Mouse (Mus musculus) midbrain, embryonic 11.5 days (tissue): ENCODE data around the gene Pcbp2. TPM values are rescaled to one million over a fixed set of nuclear protein-coding genes. Genes with fewer than 3 reads are reported as not detected.
A peak's percentile ranks its signal among the peaks of the same experiment; 100 is the strongest.

Experiments used
- ATAC-seq: fragments of 200-750 bp; cut with Nextera tagmentation; 2 replicates; pipeline ENCODE4 v1.8.0; 2017; ENCODE audit warnings: moderate TSS enrichment, moderate library complexity; ENCODE audit not compliant: low FRiP score
- DNase-seq: peaks from one replicate; pipeline ENCODE4 v3.0.0; 2015; ENCODE audit warnings: low spot score; ENCODE audit errors: missing footprints
- H3K27ac ChIP-seq: fragments of 300-500 bp; sonication (generic); 2 replicates; pipeline ENCODE4 v1.5.1; 2014; ENCODE audit warnings: low read depth, low read length
- H3K27me3 ChIP-seq: fragments of 300-500 bp; sonication (generic); 2 replicates; pipeline ENCODE4 v1.6.1; 2014; ENCODE audit warnings: mild to moderate bottlenecking, low read length, moderate library complexity, mixed read lengths; ENCODE audit not compliant: control insufficient read depth, insufficient read depth
- H3K36me3 ChIP-seq: fragments of 300-500 bp; sonication (generic); 2 replicates; pipeline ENCODE4 v1.6.1; 2014; ENCODE audit warnings: mild to moderate bottlenecking, low read length, moderate library complexity, mixed read lengths; ENCODE audit not compliant: control insufficient read depth, insufficient read depth
- H3K4me1 ChIP-seq: fragments of 300-500 bp; sonication (generic); 2 replicates; pipeline ENCODE4 v1.6.1; 2014; ENCODE audit warnings: low read length; ENCODE audit not compliant: control insufficient read depth, insufficient read depth
- H3K4me2 ChIP-seq: fragments of 300-500 bp; sonication (generic); 2 replicates; pipeline ENCODE4 v1.6.1; 2014; ENCODE audit warnings: mild to moderate bottlenecking, moderate library complexity
- H3K4me3 ChIP-seq: fragments of 300-500 bp; sonication (generic); 2 replicates; pipeline ENCODE4 v1.5.1; 2014; ENCODE audit warnings: low read depth, low read length
- H3K9ac ChIP-seq: fragments of 300-500 bp; sonication (generic); 2 replicates; pipeline ENCODE4 v1.6.1; 2014; ENCODE audit warnings: low read length
- H3K9me3 ChIP-seq: fragments of 300-500 bp; sonication (generic); 2 replicates; pipeline ENCODE4 v1.6.1; 2016; ENCODE audit warnings: low read length; ENCODE audit not compliant: control insufficient read depth
- WGBS: fragments of 180-500 bp; shearing (Covaris S2); extraction: QIAGEN DNeasy Blood & Tissue Kit; methylation state at CpG from one replicate; pipeline ENCODE4 v1.1.7; 2014; 5-methylcytosine and 5-hydroxymethylcytosine counted together
- polyA plus RNA-seq: library from polyadenylated mRNA; unstranded; fragments of >200 nt; fragmentation: Nextera tagmentation; extraction: Ambion mirVana; gene quantifications from 2 replicates; pipeline ENCODE4 v1.2.1, GENCODE M21; 2014

Pcbp2 gene
- polyA plus RNA-seq, 1 experiment from 2014 or later, result 255 TPM

DNA sequence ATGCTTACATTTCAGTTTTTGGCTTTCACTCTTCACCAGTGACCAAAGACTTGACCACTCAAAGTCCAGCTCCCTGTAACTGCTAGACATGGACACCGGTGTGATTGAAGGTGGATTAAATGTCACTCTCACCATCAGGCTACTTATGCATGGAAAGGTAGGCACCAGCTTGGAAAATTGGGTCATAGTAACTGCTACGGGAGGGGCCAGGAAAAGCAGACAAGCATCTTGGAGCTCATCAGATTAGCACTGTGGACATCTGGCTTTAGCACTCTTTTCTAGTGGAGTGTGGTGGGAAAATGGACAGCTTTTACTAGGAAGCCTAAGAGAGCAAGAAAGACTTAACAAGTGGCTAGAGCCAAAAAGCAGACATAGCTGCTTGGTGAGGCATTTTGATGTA lies 2.9 kb downstream of the Pcbp2 start:
- H3K36me3 ChIP-seq, result peaks cover 18% of the 10 kb centered on the region
- peak; percentile 74 for DNase-seq
- no peak overlapping the region for H3K27ac ChIP-seq
- no peak overlapping the region for H3K9ac ChIP-seq
- no peak for ATAC-seq
- H3K4me1 ChIP-seq, result peaks cover 6% of the 10 kb centered on the region; the same call in 1 of the 2 replicates
- no peaks in the 10 kb centered on the region for H3K9me3 ChIP-seq
- H3K27me3 ChIP-seq, result no peaks in the 10 kb centered on the region
- WGBS, result 80% methylated on average over 2 of the region's 2 CpGs
- no peak overlapping the region for H3K4me2 ChIP-seq
- H3K4me3 ChIP-seq, result no peak overlapping the region

DNA sequence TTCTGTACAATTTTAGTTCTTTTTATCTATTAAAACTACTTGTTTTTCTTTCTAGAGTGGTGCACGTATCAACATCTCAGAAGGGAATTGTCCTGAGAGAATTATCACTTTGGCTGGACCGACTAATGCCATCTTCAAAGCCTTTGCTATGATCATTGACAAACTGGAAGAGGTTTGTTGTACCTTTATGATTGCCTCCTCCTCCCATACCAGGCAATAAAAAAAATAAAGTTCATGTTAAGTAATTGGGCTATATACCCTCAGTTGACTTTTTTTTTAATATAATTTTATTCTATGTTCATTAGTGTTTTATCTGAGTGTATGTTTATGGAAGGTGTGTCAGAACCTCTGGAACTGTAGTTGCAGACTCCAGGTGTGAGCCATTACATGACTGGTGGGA lies 4.2 kb downstream of the Pcbp2 start:
- H3K36me3 ChIP-seq, result peaks cover 21% of the 10 kb centered on the region
- H3K9me3 ChIP-seq, result no peaks in the 10 kb centered on the region
- no peak overlapping the region for H3K4me2 ChIP-seq
- H3K4me1 ChIP-seq, result peaks cover 6% of the 10 kb centered on the region; the same call in 1 of the 2 replicates
- no peak for ATAC-seq
- WGBS, result 91% methylated on average over 2 of the region's 2 CpGs
- peak; percentile 79 for DNase-seq
- no peaks in the 10 kb centered on the region for H3K27me3 ChIP-seq
- no peak overlapping the region for H3K27ac ChIP-seq
- H3K4me3 ChIP-seq, result no peak overlapping the region
- H3K9ac ChIP-seq, result no peak overlapping the region

DNA sequence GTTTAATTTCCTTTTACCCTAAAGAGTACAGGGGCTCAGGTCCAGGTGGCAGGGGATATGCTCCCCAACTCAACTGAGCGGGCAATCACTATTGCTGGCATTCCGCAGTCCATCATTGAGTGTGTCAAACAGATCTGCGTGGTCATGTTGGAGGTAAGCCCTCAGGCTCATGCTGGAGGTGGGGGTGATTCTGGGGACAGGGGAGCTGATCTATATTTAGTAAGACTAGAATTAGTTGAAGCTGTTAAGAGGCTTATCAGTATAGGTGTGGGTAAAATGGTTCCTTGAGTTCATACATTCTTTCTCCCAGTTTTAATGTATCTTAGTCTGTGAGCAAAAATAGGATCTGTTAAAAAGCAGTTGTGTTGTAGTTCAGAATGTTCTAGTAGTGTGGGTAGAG lies 12.8 kb downstream of the Pcbp2 start:
- WGBS, result 94% methylated on average over 3 of the region's 3 CpGs
- ATAC-seq (no peak), DNase-seq (no peak)
- H3K4me2 ChIP-seq, result no peak overlapping the region
- no peak overlapping the region for H3K4me3 ChIP-seq
- H3K27ac ChIP-seq, result no peak overlapping the region
- no peaks in the 10 kb centered on the region for H3K9me3 ChIP-seq
- H3K9ac ChIP-seq, result no peak overlapping the region
- peaks cover 36% of the 10 kb centered on the region for H3K36me3 ChIP-seq
- no peaks in the 10 kb centered on the region for H3K4me1 ChIP-seq
- no peaks in the 10 kb centered on the region for H3K27me3 ChIP-seq

DNA sequence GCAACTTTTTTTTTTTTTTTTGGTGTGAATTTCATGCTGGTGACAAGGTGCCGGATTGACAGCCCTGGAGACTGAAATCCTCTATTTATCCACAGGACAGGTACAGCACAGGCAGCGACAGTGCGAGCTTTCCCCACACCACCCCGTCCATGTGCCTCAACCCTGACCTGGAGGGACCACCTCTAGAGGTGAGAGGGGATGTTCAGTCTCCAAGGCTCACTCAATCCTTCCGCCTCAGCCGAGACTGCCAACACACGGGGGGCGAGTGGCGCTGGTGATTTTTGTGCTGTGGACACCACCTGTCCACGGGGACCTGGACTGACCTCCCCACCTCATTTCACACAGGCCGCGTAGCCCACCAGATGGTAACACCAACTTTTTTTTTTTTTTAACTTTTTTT lies 15.5 kb downstream of the Pcbp2 start:
- 91% methylated on average over 12 of the region's 12 CpGs for WGBS
- Histone ChIP-seq H3K36me3 (peaks cover 39% of the 10 kb centered on the region), H3K4me2 (no peak overlapping the region), H3K9ac (no peak overlapping the region), H3K4me3 (no peak overlapping the region), H3K27ac (no peak overlapping the region), H3K27me3 (no peaks in the 10 kb centered on the region), H3K4me1 (no peaks in the 10 kb centered on the region), H3K9me3 (no peaks in the 10 kb centered on the region)
- DNase-seq (no peak), ATAC-seq (no peak)

DNA sequence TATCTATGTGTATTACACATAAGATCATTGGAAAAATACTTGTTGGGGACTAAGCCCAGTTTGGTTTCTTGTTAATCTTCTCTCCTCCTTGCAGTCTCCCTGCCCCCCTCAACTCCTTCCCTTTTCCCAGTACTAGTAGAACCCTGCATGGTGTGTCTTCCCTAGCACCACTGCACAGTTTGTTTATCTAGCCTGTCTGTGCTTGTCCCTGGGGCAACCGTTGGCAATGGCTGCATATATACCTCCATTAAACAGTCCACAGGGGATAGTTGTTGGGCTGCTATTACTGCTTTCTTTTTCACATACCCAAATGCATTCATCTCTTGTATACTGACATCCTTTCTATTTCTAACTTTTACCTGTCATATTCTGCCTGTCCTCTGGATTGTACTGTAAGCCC lies 17.3 kb downstream of the Pcbp2 start:
- DNase-seq, result no peak
- H3K4me3 ChIP-seq, result no peak overlapping the region
- no peaks in the 10 kb centered on the region for H3K9me3 ChIP-seq
- H3K27ac ChIP-seq, result no peak overlapping the region
- no peak overlapping the region for H3K9ac ChIP-seq
- ATAC-seq, result no peak
- no peaks in the 10 kb centered on the region for H3K4me1 ChIP-seq
- H3K36me3 ChIP-seq, result peaks cover 41% of the 10 kb centered on the region
- H3K4me2 ChIP-seq, result no peak overlapping the region
- 84% methylated on average over 1 of the region's 1 CpGs for WGBS
- no peaks in the 10 kb centered on the region for H3K27me3 ChIP-seq

DNA sequence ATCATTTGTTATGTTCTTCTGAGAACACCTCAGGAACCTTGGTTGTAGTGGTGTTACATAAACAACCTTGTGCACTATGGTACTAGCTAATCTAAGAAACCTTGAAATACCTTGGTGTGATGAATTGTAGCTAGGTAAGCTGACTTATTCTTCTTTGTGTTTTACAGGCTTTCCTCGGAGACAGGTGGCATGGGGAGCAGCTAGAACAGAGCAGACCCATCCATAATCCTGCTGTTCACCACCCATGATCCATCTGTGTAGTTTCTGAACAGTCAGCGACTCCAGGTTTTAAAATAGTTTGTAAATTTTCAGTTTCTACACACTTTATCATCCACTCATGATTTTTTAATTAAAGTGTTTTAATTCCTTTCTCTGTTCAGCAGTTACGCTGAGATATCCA lies 28.0 kb downstream of the Pcbp2 start:
- 87% methylated on average over 3 of the region's 3 CpGs for WGBS
- peaks cover 38% of the 10 kb centered on the region for H3K36me3 ChIP-seq
- no peaks in the 10 kb centered on the region for H3K9me3 ChIP-seq
- no peaks in the 10 kb centered on the region for H3K4me1 ChIP-seq
- H3K4me3 ChIP-seq, result no peak overlapping the region
- no peak overlapping the region for H3K9ac ChIP-seq
- ATAC-seq, result no peak
- no peaks in the 10 kb centered on the region for H3K27me3 ChIP-seq
- DNase-seq, result peak; percentile 79
- H3K4me2 ChIP-seq, result no peak overlapping the region
- no peak overlapping the region for H3K27ac ChIP-seq

DNA sequence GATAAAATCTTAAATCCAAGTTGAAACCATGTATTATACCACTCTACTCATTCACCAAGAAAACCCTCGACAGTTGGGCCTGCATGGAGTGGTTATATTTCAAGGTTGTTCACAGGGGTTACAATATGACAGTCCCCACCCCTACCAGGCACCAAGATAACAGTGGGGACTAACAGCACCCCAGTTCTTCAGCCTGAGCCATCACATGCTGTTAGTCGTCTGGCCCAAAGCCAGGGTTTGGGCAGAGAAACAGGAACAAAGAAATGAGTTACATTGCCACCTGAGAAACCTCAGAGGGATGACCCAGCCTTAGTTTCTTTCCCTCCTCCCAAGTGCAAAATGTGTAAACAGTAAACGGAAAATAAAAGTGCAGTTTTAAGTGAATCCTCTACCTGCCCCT lies 29.0 kb downstream of the Pcbp2 start:
- H3K27ac ChIP-seq, result no peak overlapping the region
- no peak overlapping the region for H3K4me3 ChIP-seq
- 82% methylated on average over 3 of the region's 3 CpGs for WGBS
- no peaks in the 10 kb centered on the region for H3K9me3 ChIP-seq
- H3K4me1 ChIP-seq, result no peaks in the 10 kb centered on the region
- H3K27me3 ChIP-seq, result no peaks in the 10 kb centered on the region
- peak; percentile 77 for DNase-seq
- ATAC-seq, result no peak
- H3K4me2 ChIP-seq, result no peak overlapping the region
- H3K36me3 ChIP-seq, result peaks cover 40% of the 10 kb centered on the region
- no peak overlapping the region for H3K9ac ChIP-seq

DNA sequence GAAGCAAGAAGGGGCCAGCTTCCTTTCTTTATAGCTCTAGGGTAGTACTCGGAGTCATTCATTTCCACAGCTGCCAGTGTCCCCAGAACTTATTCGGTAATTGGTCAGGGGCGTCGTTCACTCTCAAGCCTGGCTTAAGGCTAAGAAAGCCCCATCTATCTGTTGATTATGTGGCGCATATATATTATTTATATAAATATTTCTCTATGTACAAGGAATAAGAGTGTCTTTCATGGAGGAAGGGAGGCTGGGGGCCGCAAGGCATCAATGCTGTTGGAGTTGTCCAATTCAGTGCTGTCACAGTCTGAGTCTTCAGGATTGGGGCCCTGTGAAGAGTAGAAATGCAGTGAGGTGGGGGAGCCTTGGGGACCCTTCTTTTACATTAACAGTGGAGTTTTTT lies 29.5 kb downstream of the Pcbp2 start:
- H3K4me3 ChIP-seq, result no peak overlapping the region
- DNase-seq (peak; percentile 82), ATAC-seq (no peak)
- 90% methylated on average over 6 of the region's 6 CpGs for WGBS
- H3K36me3 ChIP-seq, result peaks cover 40% of the 10 kb centered on the region
- no peak overlapping the region for H3K9ac ChIP-seq
- H3K27me3 ChIP-seq, result no peaks in the 10 kb centered on the region
- H3K4me2 ChIP-seq, result no peak overlapping the region
- no peak overlapping the region for H3K27ac ChIP-seq
- no peaks in the 10 kb centered on the region for H3K4me1 ChIP-seq
- no peaks in the 10 kb centered on the region for H3K9me3 ChIP-seq

DNA sequence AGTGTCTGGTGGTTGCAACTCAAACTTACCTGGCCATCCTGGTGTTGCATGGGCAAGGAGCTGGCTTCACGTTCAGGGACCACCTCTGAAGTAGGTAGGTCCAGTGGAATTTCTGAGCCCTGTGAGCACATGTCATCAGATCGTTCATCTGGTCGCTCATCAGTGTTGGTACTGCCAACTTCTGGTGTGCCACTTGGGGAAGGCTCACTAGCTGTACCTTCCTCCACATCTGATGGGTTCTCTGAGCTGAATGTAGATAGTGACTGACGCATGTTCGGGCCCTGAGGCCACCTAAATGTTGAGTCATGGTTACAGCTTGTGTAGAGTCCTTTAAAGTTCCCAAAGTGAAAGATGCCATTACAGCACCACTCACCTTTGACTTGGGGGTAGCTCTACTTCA lies 30.1 kb downstream of the Pcbp2 start:
- WGBS, result 91% methylated on average over 5 of the region's 5 CpGs
- ATAC-seq, result no peak

More for the DNA sequence above, 30.1 kb downstream of the Pcbp2 start:
- no peaks in the 10 kb centered on the region for H3K27me3 ChIP-seq
- H3K9ac ChIP-seq, result no peak overlapping the region
- no peak overlapping the region for H3K27ac ChIP-seq
- H3K36me3 ChIP-seq, result peaks cover 40% of the 10 kb centered on the region
- no peak overlapping the region for H3K4me2 ChIP-seq
- no peaks in the 10 kb centered on the region for H3K9me3 ChIP-seq
- no peak overlapping the region for H3K4me3 ChIP-seq
- H3K4me1 ChIP-seq, result no peaks in the 10 kb centered on the region
- DNase-seq, result no peak
